Mouse (Mus musculus) spleen, postnatal 4 days (tissue): ENCODE results near the gene Prmt9.

ENCODE experiments used
- DNase-seq, 2 experiments: peaks; one replicate each; pipeline ENCODE4 v3.0.0; 2022; ENCODE audit warnings: low spot score in 2 of 2

Gene Prmt9

DNA sequence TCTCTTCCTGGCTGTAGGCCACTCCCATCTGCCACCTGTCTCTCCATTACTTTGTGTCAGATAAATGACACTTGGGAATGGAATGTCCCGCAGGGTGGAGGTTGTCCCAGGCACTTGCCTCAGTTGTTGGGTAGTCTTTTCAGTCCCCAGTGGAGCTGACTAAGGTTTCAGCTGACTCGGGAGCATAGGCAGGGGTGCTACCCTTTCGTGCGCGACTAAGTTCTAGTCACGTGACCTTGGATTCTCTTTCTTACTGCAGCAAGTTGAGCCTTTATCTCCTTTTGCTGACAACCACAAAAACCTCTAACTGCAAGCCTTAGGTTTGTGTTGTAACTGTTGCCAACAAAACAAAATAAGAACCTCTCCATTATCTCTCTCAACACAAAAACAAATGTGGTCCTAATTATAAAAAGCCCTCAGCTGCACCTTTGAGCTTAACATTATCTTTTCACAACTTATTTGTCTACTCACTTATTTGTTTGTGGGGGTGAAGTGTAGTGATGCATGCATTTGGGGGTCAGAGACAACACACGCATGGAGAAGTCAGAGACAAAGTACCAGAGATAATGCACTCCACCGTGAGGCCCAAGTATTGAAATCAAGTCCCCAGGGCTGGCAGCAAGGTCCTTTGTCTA, 14.7 kb upstream of the Prmt9 start:
- DNase-seq: no peak

DNA sequence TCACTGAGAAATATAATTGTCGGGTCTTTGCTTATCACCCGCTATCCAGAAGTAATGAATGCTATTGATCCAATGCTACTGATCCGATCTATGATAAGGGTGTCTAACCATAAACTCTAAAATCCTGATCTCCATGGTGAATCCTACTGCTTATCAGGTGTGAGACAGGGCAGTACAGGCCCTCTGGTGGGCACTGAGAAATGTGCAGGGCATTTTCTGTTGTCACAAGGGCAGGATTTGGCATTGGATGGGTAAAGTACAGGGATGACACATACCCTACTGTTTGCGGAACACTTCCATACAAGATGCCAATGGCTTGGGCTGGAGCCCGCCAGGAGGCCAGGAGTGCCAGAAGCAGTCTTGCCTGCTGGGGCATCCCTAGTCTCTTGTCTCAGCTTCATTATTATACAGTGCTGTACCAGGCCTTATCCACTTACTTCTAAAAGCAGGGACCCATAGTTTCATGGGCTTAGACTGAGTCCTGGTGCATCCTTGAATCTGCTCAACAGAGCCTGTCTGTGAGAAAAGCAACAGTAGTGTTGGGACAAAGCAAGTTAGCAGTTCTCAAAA, 14.1 kb upstream of the Prmt9 start:
- DNase-seq: no peak

DNA sequence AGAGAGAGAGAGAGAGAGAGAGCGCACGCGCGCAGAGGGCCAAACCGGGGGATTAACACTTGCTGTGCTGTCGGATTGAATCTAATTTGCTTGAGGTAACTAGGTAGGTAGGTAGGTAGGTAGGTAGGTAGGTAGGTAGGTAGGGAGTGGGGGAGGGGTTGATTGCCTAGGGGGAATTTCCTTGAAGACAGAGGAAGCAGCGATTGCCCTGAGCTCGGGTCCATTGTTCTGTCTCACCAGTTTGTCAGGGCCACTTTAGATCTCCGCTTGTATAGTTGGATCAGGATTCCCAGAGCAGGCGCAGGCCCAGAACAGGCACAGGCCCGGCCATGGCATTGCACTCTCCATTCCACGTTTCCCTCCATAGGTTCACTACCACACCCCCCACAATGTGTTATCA, 12.4 kb upstream of the Prmt9 start:
- DNase-seq: no peak

DNA sequence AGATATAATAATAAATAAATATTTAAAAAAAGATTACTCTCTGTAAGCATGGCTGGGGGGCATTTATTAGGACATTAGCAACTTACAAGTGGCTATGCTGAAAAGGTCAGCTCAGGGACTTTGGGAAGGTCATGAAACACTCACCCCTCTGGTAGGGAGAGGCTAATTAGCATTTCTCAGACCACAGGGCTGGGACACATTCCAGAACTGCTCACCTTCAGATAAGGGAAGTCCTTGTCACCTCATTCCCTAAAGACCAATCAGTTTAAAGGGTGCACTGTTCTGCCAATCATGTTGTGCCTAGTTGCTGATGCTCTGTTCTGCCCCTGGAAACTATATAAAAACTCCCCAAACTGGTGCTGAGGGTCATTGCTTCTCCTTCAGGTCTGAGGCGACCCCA, 10.9 kb upstream of the Prmt9 start:
- DNase-seq: no peak

DNA sequence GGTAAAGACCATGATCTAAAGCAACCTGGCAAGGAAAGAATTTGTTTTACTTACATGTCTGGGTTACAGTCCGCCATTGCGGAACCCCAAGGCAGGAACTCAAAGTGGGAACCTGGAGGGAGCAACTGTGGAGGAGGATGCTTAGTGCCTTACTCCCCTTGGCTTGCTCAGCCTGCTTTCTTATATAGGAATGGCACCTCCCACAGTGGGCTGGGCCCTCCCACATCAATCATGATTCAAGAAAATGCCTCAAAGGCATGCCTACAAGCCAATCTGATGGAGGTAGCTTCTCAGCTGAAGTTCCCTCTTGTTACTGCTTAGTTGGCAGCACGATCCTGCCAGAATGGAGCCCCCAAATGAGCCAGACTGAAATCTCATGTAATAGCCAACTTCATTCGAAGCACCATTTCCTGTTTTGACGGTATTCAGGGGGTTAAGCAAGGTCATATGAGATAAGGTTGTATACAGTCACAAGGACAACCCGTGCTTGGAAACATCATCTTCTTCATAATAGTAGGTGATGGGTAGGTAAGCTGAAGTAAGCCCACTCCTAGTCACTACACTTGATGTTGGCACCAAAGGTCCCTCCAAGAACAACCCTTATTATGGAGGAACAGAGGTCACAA, 5.9 kb upstream of the Prmt9 start:
- DNase-seq: no peak

DNA sequence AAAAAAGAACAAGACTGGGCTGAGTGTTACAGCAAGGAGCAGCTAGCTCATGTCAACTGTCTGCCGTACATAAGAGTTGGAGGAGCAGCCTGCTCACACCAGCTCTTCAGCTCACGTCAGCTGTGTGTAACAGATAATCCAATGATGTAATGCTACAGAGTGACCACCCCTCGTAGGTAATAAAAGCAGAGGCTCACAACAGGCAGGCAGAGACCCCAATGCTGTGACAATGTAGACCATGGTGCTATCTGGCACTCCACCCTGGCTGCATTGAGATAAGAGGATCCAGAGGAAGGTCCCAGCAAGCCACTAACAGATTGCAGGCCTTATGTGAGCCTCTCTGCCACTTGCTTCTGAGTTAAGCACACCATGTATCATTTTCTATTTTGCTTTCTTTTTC, 4.8 kb upstream of the Prmt9 start:
- DNase-seq: no peak

DNA sequence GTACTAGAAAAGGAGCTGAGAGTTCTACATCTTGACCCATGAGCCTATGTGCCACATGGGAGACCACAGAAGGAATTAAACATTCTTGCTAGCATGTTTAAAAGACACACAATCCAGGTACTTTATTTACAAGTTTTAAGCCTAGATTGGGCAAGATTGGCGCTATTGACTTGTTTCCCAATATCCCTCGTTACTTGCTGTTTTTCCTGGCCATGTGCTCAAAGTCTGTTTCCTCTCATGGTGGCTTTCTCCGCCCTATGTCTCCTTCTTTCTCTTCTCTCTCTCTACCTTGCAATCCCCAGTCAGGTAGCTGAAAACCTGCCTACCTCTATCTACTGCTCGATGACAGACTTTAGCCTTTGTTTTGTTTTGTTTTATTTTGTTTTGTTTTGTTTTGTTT, 3.6 kb upstream of the Prmt9 start:
- DNase-seq: no peak

DNA sequence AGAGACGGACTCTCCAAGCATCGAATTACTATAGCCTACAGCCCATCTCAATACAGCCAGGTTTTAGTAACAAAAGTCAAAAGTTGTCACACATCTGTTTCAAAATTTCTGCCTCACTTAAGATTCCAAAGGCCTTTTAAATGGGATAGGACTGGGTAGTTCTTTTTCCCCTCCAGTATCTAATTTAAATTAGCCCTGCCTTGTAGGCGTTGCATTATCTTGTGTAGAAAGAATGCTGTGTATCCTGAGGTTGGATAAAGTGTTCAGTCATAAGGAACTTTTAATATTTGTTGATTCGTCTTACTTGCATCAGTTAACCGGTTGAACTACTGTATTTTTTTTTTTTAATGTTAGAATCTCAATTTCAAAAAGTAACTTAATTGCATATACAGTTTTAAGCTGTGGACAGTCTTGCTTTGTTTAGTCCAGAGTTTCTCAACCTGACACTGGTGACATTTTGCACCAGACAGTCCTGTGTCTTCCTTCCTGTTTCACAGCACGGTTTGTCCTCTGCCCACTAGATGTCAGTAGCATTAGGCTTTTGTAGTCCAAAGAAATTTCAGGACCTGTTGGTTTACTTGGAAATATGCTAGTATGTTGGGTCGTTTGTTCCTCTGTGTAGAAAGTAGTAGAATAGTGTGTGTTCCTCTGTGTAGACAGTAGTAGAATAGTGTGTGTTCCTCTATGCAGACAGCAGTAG, 834 bp downstream of the Prmt9 start:
- peak in 1 of 2 experiments; percentile 30 for DNase-seq

DNA sequence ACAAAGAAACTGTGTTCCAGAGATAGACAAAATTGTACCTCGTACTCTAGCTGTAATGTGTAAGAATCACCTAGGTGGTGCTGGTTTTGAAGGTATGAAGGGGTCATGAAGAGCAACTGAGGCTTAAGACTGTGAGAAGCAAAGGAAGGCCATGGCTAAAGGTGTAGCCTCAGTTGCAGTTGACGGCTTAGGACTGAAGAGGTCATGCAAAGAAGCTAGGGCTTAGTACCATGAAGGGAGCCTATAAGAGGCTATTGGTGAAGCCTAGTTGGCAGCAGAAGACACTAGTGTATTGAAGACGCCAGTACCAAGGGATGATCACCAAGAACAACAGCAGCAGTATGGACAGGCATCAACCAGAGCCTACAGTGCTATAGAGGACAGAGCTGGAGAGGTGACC, 3.3 kb downstream of the Prmt9 start:
- no peak for DNase-seq

DNA sequence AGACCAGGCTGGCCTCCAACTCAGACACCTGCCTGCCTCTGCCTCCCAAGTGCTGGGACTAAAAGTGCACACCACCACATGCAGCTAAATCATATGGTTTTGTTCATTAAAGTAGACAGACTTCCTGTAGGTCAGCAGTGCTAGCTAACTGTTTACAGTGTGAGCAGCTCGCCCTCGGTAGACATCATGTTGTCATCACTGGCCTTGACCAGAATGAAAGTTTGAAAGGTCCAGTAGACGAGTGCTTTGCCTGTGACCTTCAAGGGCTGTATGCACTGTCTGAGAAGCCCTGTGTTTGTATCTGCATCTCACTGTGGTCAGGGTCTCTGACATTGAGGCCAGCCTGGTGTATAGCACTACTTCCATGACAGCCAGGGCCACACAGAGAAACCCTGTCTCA, 12.2 kb downstream of the Prmt9 start:
- no peak for DNase-seq

DNA sequence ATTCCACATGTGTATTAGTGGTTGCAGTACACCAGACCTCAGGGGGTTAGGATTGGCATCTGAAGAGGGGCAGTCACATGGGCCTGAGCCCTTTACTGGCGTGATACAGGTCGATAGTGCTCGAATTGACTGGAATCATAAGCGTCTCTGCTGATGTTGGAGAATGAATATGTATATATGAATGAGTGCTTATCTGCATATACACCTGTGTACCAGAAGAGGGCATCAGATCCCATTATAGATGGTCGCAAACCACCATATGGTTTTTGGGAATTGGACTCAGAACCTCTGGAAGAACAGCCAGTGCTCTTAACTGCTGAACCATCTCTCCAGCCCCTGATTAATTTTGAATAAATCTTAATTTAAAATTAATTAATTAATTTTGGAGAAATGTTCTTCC, 25.0 kb downstream of the Prmt9 start:
- DNase-seq: no peak

DNA sequence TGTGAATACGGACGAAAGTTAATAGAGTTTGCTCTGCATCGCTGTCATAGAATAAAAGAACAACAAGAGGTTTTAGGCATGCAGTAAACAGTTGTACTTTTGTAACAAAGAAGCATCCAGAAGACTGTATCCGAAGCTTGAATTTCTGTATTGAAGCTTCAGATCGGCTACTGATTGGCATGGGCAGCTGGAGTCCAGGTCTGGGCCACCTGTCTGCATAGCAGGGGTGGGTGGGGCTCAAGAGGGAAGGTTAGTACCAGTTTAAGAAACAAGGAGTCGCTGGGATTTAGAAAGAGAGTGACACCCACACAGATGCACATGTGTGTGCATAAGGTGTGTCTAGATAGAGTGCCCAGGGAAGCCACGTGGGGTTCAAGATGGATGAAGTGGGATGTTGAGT, 28.5 kb downstream of the Prmt9 start:
- DNase-seq: no peak

DNA sequence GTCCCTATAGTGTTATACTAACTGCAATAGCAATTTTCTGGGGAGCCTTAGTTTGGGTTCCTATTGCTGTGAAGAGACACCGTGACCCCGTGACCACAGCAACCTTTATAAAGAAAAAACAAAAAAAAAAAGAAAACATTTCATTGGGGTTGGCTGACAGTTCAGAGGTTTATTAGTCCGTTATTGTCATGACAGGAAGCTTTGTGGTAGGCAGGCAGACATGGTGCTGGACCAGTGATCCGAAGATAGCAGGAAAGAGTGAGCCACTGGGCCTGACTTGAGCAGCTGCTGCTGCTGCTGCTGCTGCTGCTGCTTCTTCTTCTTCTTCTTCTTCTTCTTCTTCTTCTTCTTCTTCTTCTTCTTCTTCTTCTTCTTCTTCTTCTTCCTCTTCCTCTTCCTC, 35.0 kb downstream of the Prmt9 start:
- DNase-seq: no peak

DNA sequence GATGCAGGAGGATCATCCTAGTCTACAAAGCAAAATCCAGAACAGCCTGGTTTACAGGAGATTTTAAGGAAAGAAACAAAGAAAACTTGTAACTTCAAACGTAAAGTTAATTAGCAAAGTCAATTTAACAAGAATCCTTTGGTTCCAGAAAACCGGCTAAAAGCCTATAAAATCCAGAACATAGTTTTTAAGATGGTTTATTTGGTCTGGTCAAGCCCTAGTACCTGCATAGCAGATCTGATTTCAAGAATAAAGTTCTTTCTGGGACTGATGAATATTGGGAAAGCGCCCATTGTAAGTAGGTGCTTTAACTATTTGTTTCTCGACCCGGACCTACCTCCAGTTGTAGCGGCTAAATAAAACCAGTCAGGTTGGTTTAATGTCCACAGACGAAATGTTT, 60.4 kb downstream of the Prmt9 start:
- no peak for DNase-seq

DNA sequence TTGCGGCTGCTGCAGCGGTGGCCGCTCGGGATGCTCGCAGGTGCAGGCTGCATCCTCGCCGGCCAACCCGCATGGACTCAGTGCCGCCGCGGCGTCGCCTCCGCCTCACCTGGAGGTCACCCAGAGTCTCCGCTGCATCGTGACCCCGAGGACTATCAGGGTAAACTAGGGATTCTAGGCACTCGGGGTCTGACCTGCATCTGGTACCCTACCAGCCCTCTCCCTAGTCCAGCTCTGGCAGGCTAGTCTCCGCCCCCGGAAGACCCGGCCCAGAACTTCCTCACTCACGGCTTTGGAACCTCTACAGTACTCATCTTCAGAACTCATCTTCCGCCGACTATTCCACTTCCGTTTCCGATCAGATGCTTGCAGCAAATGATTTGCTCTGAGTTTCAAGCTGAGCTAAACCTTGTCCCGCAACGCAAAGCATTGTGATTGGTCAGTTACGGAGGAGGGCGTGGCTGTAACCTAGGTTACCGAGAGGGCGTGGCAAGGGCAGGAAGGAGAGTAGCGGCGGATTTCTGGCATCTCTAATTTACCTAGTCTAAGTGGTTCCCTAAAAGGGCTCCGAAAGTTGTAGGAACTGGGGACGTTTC, 61.3 kb downstream of the Prmt9 start, which contains the start of gene Tmem184c:
Gene Tmem184c, minus strand, starts transcription at position 325 of the 596 bp plus-strand sequence.
- peak; percentile 95 to 96 for DNase-seq

DNA sequence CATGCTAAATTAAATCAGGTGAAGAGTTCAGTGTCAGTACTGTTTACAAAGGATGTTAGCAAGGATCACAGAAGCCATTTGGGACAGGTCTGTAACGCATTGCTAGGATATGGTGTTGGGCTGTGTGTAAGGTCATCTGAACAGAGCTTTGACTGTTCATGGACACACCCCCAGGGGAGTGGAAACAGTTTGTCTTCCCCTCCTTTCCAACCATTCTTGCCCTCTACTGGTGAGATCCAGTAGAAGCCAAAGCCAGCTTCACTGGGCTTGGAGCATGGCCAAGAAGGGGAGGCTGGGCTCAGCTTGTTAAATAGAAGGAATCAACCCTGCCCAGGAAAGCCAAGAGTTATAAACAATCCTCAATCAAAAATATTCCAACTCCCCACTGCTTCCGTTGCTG, 68.7 kb downstream of the Prmt9 start:
- DNase-seq: peak in 1 of 2 experiments; percentile 22

DNA sequence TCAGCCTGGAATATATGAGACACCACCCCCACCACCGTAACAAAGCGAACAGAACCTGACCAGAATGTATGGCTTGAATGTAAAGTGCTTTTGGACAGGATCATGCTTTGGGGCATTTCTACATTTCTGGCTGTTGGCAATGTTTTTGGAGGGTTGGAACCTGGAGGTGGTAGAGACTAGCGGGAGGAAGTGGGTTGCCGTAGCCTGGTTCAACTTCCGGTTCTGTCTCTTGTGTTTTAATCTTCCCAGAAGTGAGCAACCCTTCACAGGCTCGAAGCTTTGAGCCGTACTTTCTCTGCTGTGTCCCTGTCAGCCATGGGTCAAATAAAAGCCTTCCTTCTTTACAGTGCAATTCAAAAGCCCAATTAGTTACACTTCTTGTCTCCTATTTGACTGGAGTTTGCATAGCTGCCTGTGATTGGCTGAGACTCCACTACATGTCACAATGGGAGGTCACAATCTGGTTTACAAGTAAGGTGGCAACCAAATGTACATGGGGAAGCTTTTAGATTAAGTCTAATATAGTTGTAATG, 74.5 kb downstream of the Prmt9 start:
- no peak for DNase-seq

DNA sequence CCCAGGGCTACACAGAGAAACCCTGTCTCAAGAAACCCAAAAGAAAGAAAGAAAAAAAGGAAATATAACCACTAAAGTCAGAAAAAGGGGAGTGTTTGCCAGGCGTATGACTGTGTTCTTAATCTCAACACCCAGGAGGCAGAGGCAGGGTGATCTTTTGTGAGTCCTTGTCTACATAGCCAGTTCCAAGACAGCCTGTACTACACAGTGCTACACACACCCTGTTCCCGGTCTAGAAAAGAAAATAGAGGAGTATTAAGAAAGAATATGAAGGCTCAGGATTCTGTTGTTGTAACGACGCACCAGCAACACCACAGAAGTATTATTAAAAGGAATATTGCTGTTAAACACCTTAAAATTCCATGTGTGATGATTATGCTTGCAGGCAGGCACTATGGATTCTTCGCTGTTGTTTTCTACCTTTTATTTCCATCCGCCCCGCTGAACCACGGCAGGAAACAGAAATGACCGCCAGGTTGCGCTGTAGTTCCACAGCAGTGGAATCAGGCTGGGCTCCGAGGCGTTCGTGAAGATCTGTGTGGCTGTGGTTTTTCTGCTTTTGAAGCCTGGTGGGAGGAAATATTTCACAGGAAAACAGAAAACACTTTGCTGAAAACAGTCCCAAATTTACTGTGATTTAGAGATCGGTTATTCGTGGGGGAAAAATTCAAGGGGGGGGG, 80.8 kb downstream of the Prmt9 start:
- peak; percentile 53 to 84 for DNase-seq

DNA sequence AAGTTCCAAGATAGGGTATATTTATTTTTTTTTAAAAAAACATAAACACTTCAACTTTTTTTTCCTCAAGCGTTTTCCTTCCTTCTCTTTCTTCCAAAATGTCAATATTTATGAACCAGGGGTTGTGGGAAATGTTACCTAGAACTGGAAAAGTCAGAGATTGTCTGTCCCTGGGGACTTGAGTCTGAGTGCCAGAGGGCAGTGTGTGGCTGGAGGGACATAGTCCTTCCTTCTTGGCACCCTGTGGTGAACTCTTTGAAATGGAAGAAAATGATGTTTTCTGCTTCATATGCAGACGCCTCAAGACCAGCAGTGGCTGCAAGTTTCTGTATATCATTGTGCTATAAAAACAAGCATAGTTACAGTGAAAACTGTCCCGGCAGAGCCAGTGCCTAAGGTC, 81.5 kb downstream of the Prmt9 start:
- DNase-seq: no peak
